Mouse (Mus musculus) gastrocnemius, postnatal 14 days (tissue): ENCODE measurements around the gene Dtx3l. TPM values are rescaled to one million over a fixed set of nuclear protein-coding genes. Genes with fewer than 3 reads are reported as not detected.

Source experiments
- DNase-seq: peaks from one replicate; pipeline ENCODE4 v3.0.0; 2021; ENCODE audit warnings: mixed read lengths
- intact Hi-C: fragments of 180-260 bp; cut with DNase I; formaldehyde crosslinking; loops from one replicate; pipeline ENCODE4 v1.15.1; 2025; ENCODE audit warnings: low total_unique reads
- total RNA-seq, 2 experiments: library from RNA; stranded (reverse); gene quantifications; 2 replicates each; pipeline ENCODE4 v1.2.3; 2021

Gene Dtx3l
- total RNA-seq, 2 experiments from 2014 or later = 4.5 to 4.9 TPM

- DNase-seq = no peak
- intact Hi-C loops = loop anchor here (5.0 kb wide), 1 partner anchor 62 kb away; no protein-coding TSS in a partner anchor
Observed at GRCm38 (mm10) chr16:35939261-35939660, 310 bp upstream of the Dtx3l start.

- intact Hi-C loops = no loop called here
- DNase-seq = no peak
Observed at GRCm38 (mm10) chr16:35933181-35933580, 5.8 kb downstream of the Dtx3l start.

- intact Hi-C loops = no loop called here
- DNase-seq = no peak
Observed at GRCm38 (mm10) chr16:35932179-35933055, 6.5 kb downstream of the Dtx3l start.

- intact Hi-C loops = no loop called here
- no peak for DNase-seq
Observed at GRCm38 (mm10) chr16:35924341-35924740, 14.6 kb downstream of the Dtx3l start.

GRCm38 (mm10) chr16:35923546-35924198 is 15.3 kb downstream of the Dtx3l start:
- DNase-seq = no peak

GRCm38 (mm10) chr16:35922301-35922895 is 16.6 kb downstream of the Dtx3l start:
- intact Hi-C loops = no loop called here
- no peak for DNase-seq

More at GRCm38 (mm10) chr16:35923546-35924198, 15.3 kb downstream of the Dtx3l start:
- intact Hi-C loops = no loop called here

- intact Hi-C loops = no loop called here
- no peak for DNase-seq
Observed at GRCm38 (mm10) chr16:35921676-35922235, 17.2 kb downstream of the Dtx3l start.

GRCm38 (mm10) chr16:35918721-35919543 is 20.0 kb downstream of the Dtx3l start:
- no peak for DNase-seq
- intact Hi-C loops = no loop called here

- DNase-seq = no peak
- intact Hi-C loops = no loop called here
Observed at GRCm38 (mm10) chr16:35914301-35914700, 24.6 kb downstream of the Dtx3l start.

GRCm38 (mm10) chr16:35913526-35913925 is 25.4 kb downstream of the Dtx3l start:
- no peak for DNase-seq
- intact Hi-C loops = no loop called here

- intact Hi-C loops = no loop called here
- no peak for DNase-seq
Observed at GRCm38 (mm10) chr16:35911449-35911848, 27.5 kb downstream of the Dtx3l start.

- intact Hi-C loops = no loop called here
- no peak for DNase-seq
Observed at GRCm38 (mm10) chr16:35907432-35908201, 31.3 kb downstream of the Dtx3l start.

- no peak for DNase-seq
- intact Hi-C loops = no loop called here
Observed at GRCm38 (mm10) chr16:35906887-35907286, 32.1 kb downstream of the Dtx3l start.

GRCm38 (mm10) chr16:35905819-35906485 is 33.0 kb downstream of the Dtx3l start:
- intact Hi-C loops = no loop called here

GRCm38 (mm10) chr16:35905355-35905754 is 33.6 kb downstream of the Dtx3l start:
- intact Hi-C loops = no loop called here
- DNase-seq = no peak

More at GRCm38 (mm10) chr16:35905819-35906485, 33.0 kb downstream of the Dtx3l start:
- DNase-seq = no peak

- intact Hi-C loops = no loop called here
- DNase-seq = no peak
Observed at GRCm38 (mm10) chr16:35904121-35904736, 34.7 kb downstream of the Dtx3l start.

- no peak for DNase-seq
- intact Hi-C loops = no loop called here
Observed at GRCm38 (mm10) chr16:35903014-35903640, 35.8 kb downstream of the Dtx3l start.
